Mouse (Mus musculus): Measurements from ENCODE around the gene Thegl. TPM values are rescaled to one million over a fixed set of nuclear protein-coding genes. Genes with fewer than 3 reads are reported as not detected.
"Not testable (repeated sequence)": the region's sequence is repeated elsewhere in the genome, so short reads cannot be mapped to it uniquely, and the experiment has no call there.

The Thegl gene
- polyA plus RNA-seq, 1 experiment: 0.13 TPM

GRCm38 (mm10) chr5:77093961-77094360, 78.1 kb downstream of the Thegl start:
- Histone ChIP-seq H3K4me3 (ENCODE audit: low read depth, low read length) (peak overlapping the region; percentile 99), H3K27me3 (ENCODE audit: control insufficient read depth, insufficient read depth, low read length) (no peaks in the 10 kb centered on the region), H3K27ac (ENCODE audit: insufficient read depth, low read depth, low read length) (no peak overlapping the region), H3K4me1 (ENCODE audit: control insufficient read depth, insufficient read depth, insufficient read length, low read length) (peaks cover 12% of the 10 kb centered on the region), H3K36me3 (ENCODE audit: control insufficient read depth, insufficient read depth, low read length) (0 out of 2 replicates have a peak, but pooled peaks cover 2% of the 10 kb centered on the region)
- TF ChIP-seq CTCF (IDR thresholded peaks at IDR 0.05; ENCODE audit: extremely low read depth, insufficient read length, insufficient replicate concordance, low read depth, low read length) (no peak), POLR2A (IDR thresholded peaks at IDR 0.05; ENCODE audit: low read depth, low read length) (no peak)
- 21% methylated on average over 8 of the region's 8 CpGs for WGBS

- TF ChIP-seq CTCF (IDR thresholded peaks at IDR 0.05; ENCODE audit: extremely low read depth, insufficient read length, insufficient replicate concordance, low read depth, low read length): no peak
- peak; percentile 72 for TF ChIP-seq POLR2A (IDR thresholded peaks at IDR 0.05; ENCODE audit: low read depth, low read length)
- 0 out of 2 replicates have a peak, but pooled peaks cover 1% of the 10 kb centered on the region for H3K36me3 ChIP-seq (ENCODE audit: control insufficient read depth, insufficient read depth, low read length)
- H3K27me3 ChIP-seq (ENCODE audit: control insufficient read depth, insufficient read depth, low read length): no peaks in the 10 kb centered on the region
- H3K27ac ChIP-seq (ENCODE audit: insufficient read depth, low read depth, low read length): peak overlapping the region; percentile 87
- peak overlapping the region; percentile 99 for H3K4me3 ChIP-seq (ENCODE audit: low read depth, low read length)
- peaks cover 18% of the 10 kb centered on the region for H3K4me1 ChIP-seq (ENCODE audit: control insufficient read depth, insufficient read depth, insufficient read length, low read length)
- WGBS: under 1% methylated on average over 69 of the region's 69 CpGs
Measured at GRCm38 (mm10) chr5:77094510-77095491, 79.0 kb downstream of the Thegl start.

GRCm38 (mm10) chr5:77096194-77096593, 80.4 kb downstream of the Thegl start:
- not testable (repeated sequence) for H3K27ac ChIP-seq (ENCODE audit: insufficient read depth, low read depth, low read length); H3K36me3 ChIP-seq (ENCODE audit: control insufficient read depth, insufficient read depth, low read length); H3K27me3 ChIP-seq (ENCODE audit: control insufficient read depth, insufficient read depth, low read length); H3K4me3 ChIP-seq (ENCODE audit: low read depth, low read length)
- 72% methylated on average over 3 of the region's 3 CpGs for WGBS
- H3K4me1 ChIP-seq (ENCODE audit: control insufficient read depth, insufficient read depth, insufficient read length, low read length): peaks cover 30% of the 10 kb centered on the region

- H3K27me3 ChIP-seq (ENCODE audit: control insufficient read depth, insufficient read depth, low read length): no peaks in the 10 kb centered on the region
- WGBS: 30% methylated on average over 6 of the region's 6 CpGs
- H3K27ac ChIP-seq (ENCODE audit: insufficient read depth, low read depth, low read length): no peak overlapping the region
- no peaks in the 10 kb centered on the region for H3K36me3 ChIP-seq (ENCODE audit: control insufficient read depth, insufficient read depth, low read length)
- no peak for TF ChIP-seq POLR2A (IDR thresholded peaks at IDR 0.05; ENCODE audit: low read depth, low read length)
- TF ChIP-seq CTCF (IDR thresholded peaks at IDR 0.05; ENCODE audit: extremely low read depth, insufficient read length, insufficient replicate concordance, low read depth, low read length): no peak
- peaks cover 27% of the 10 kb centered on the region for H3K4me1 ChIP-seq (ENCODE audit: control insufficient read depth, insufficient read depth, insufficient read length, low read length)
- no peak overlapping the region for H3K4me3 ChIP-seq (ENCODE audit: low read depth, low read length)
Measured at GRCm38 (mm10) chr5:77097686-77098085, 81.9 kb downstream of the Thegl start.

- 81% methylated on average over 3 of the region's 3 CpGs for WGBS
- no peak for TF ChIP-seq POLR2A (IDR thresholded peaks at IDR 0.05; ENCODE audit: low read depth, low read length)
- TF ChIP-seq CTCF (IDR thresholded peaks at IDR 0.05; ENCODE audit: extremely low read depth, insufficient read length, insufficient replicate concordance, low read depth, low read length): no peak
- Histone ChIP-seq H3K36me3 (ENCODE audit: control insufficient read depth, insufficient read depth, low read length) (no peaks in the 10 kb centered on the region), H3K27me3 (ENCODE audit: control insufficient read depth, insufficient read depth, low read length) (no peaks in the 10 kb centered on the region), H3K4me1 (ENCODE audit: control insufficient read depth, insufficient read depth, insufficient read length, low read length) (peaks cover 26% of the 10 kb centered on the region; the same call in 1 of the 2 replicates), H3K27ac (ENCODE audit: insufficient read depth, low read depth, low read length) (peak overlapping the region; percentile 73; the same call in 1 of the 2 replicates), H3K4me3 (ENCODE audit: low read depth, low read length) (no peak overlapping the region)
Measured at GRCm38 (mm10) chr5:77098874-77099273, 83.1 kb downstream of the Thegl start.

GRCm38 (mm10) chr5:77099317-77099996, 83.6 kb downstream of the Thegl start:
- Histone ChIP-seq H3K4me1 (ENCODE audit: control insufficient read depth, insufficient read depth, insufficient read length, low read length) (peaks cover 26% of the 10 kb centered on the region; the same call in 1 of the 2 replicates), H3K36me3 (ENCODE audit: control insufficient read depth, insufficient read depth, low read length) (no peaks in the 10 kb centered on the region), H3K27ac (ENCODE audit: insufficient read depth, low read depth, low read length) (peak overlapping the region; percentile 73; the same call in 1 of the 2 replicates), H3K4me3 (ENCODE audit: low read depth, low read length) (no peak overlapping the region), H3K27me3 (ENCODE audit: control insufficient read depth, insufficient read depth, low read length) (no peaks in the 10 kb centered on the region)
- 18% methylated on average over 11 of the region's 11 CpGs for WGBS
- no peak for TF ChIP-seq CTCF (IDR thresholded peaks at IDR 0.05; ENCODE audit: extremely low read depth, insufficient read length, insufficient replicate concordance, low read depth, low read length)
- TF ChIP-seq POLR2A (IDR thresholded peaks at IDR 0.05; ENCODE audit: low read depth, low read length): no peak

GRCm38 (mm10) chr5:77099997-77100380, 84.2 kb downstream of the Thegl start:
- WGBS: 63% methylated on average over 6 of the region's 6 CpGs
- Histone ChIP-seq H3K4me3 (ENCODE audit: low read depth, low read length) (no peak overlapping the region), H3K27me3 (ENCODE audit: control insufficient read depth, insufficient read depth, low read length) (no peaks in the 10 kb centered on the region), H3K4me1 (ENCODE audit: control insufficient read depth, insufficient read depth, insufficient read length, low read length) (peaks cover 26% of the 10 kb centered on the region; the same call in 1 of the 2 replicates), H3K36me3 (ENCODE audit: control insufficient read depth, insufficient read depth, low read length) (no peaks in the 10 kb centered on the region), H3K27ac (ENCODE audit: insufficient read depth, low read depth, low read length) (peak overlapping the region; percentile 73)
- TF ChIP-seq POLR2A (IDR thresholded peaks at IDR 0.05; ENCODE audit: low read depth, low read length) (no peak), CTCF (IDR thresholded peaks at IDR 0.05; ENCODE audit: extremely low read depth, insufficient read length, insufficient replicate concordance, low read depth, low read length) (no peak)

Data from small intestine, adult 2 months (tissue).